Mouse (Mus musculus): Measurements from ENCODE around the gene Lsmem1.

GRCm38 (mm10) chr12:40202161-40203035 lies 3.1 kb upstream of the Lsmem1 start:
- no peak for TF ChIP-seq ZC3H11A (IDR thresholded peaks at IDR 0.05; ENCODE audit: borderline replicate concordance, low read depth, low read length)
- TF ChIP-seq ZNF384 (IDR thresholded peaks at IDR 0.05; ENCODE audit: low read depth, low read length) = no peak
- TF ChIP-seq CHD2 (IDR thresholded peaks at IDR 0.05; ENCODE audit: low read depth, low read length) = no peak
- TF ChIP-seq HCFC1 (IDR thresholded peaks at IDR 0.05; ENCODE audit: borderline replicate concordance, insufficient read depth, low read length) = no peak
